In genomic region chr10:89491321-89491720, GRCm38 (mm10) we compare ENCODE assay signal across 20 mouse cellular contexts. TPM values are rescaled to one million over a fixed set of nuclear protein-coding genes. Genes with fewer than 3 reads are reported as not detected.
DNase-seq lines count a peak whose midpoint lies in the region; ATAC-seq and TF ChIP-seq lines count a peak whose summit lies in the region.
"Had no signal": no experiment of that assay in that cellular context is flagged by ENCODE, and none has a peak within 500 bp of the region (broad histone marks: within the 10 kb centered on the region; RNA-seq: fewer than 3 reads in every experiment).

No protein-coding gene starts in this region.

- 5% methylated on average over 3 of the region's 3 CpGs for WGBS in forebrain, embryonic 11.5 days
- WGBS in forebrain, postnatal 0 days = 31% methylated on average over 3 of the region's 3 CpGs
- WGBS in midbrain, embryonic 12.5 days = 13% methylated on average over 3 of the region's 3 CpGs
- 14% methylated on average over 3 of the region's 3 CpGs for WGBS in midbrain, embryonic 16.5 days
- 23% methylated on average over 3 of the region's 3 CpGs for WGBS in embryonic facial prominence, embryonic 10.5 days

- no peak overlapping the region for H3K4me2 ChIP-seq in forebrain, embryonic 11.5 days (ENCODE audit: low read depth, low read length, severe bottlenecking)
- H3K4me2 ChIP-seq in forebrain, postnatal 0 days (ENCODE audit: low read depth) = no peak overlapping the region
- no peak overlapping the region for H3K4me2 ChIP-seq in midbrain, embryonic 12.5 days (replicated peaks)
- no peak overlapping the region for H3K4me2 ChIP-seq in midbrain, embryonic 16.5 days (ENCODE audit: low read length)
- H3K4me2 ChIP-seq: heart, embryonic 13.5 days; limb, embryonic 15.5 days had no signal

- peak; percentile 64 for ATAC-seq in forebrain, embryonic 11.5 days (replicated peaks; ENCODE audit: low FRiP score)
- ATAC-seq in forebrain, postnatal 0 days = no peak
- ATAC-seq in midbrain, embryonic 12.5 days (ENCODE audit: low FRiP score, low read depth) = peak; percentile 64; the same call in 1 of the 2 replicates
- no peak for ATAC-seq in midbrain, embryonic 16.5 days
- ATAC-seq: CD4-positive, CD25-positive, alpha-beta regulatory T cell, adult 4 months; inflammation-experienced regulatory T-cells, adult 6 months; liver, postnatal 0 days had no signal

- H3K9me3 ChIP-seq in forebrain, embryonic 11.5 days (ENCODE audit: control insufficient read depth, low read length) = no peaks in the 10 kb centered on the region
- H3K9me3 ChIP-seq in forebrain, postnatal 0 days (ENCODE audit: low read length) = no peaks in the 10 kb centered on the region
- H3K9me3 ChIP-seq in midbrain, embryonic 12.5 days = no peaks in the 10 kb centered on the region
- H3K9me3 ChIP-seq in midbrain, embryonic 16.5 days (replicated peaks; ENCODE audit: control insufficient read depth, low read length, poor library complexity, severe bottlenecking) = no peaks in the 10 kb centered on the region
- no peaks in the 10 kb centered on the region for H3K9me3 ChIP-seq in embryonic facial prominence, embryonic 10.5 days
- H3K9me3 ChIP-seq: G1E; heart, embryonic 13.5 days; limb, embryonic 15.5 days; megakaryocyte, embryonic 14.5 days had no signal

- no peaks in the 10 kb centered on the region for H3K4me1 ChIP-seq in forebrain, embryonic 11.5 days (replicated peaks; ENCODE audit: control insufficient read depth, insufficient read depth, low read length)
- 0 out of 2 replicates have a peak, but pooled peaks cover 3% of the 10 kb centered on the region for H3K4me1 ChIP-seq in forebrain, postnatal 0 days (ENCODE audit: insufficient read depth)
- 0 out of 2 replicates have a peak, but pooled peaks cover 8% of the 10 kb centered on the region for H3K4me1 ChIP-seq in midbrain, embryonic 12.5 days
- 0 out of 2 replicates have a peak, but pooled peaks cover 2% of the 10 kb centered on the region for H3K4me1 ChIP-seq in midbrain, embryonic 16.5 days (ENCODE audit: control insufficient read depth, insufficient read depth, low read length)
- no peaks in the 10 kb centered on the region for H3K4me1 ChIP-seq in embryonic facial prominence, embryonic 10.5 days
- H3K4me1 ChIP-seq: heart, embryonic 13.5 days; limb, embryonic 15.5 days had no signal

- DNase-seq in forebrain, embryonic 11.5 days (ENCODE audit: low spot score) = no peak
- no peak for DNase-seq in forebrain, postnatal 0 days
- peak; percentile 23 for DNase-seq in embryonic facial prominence, embryonic 10.5 days (ENCODE audit: low spot score)
- peak; percentile 70 for DNase-seq in retina, embryonic 14.5 days (ENCODE audit: low spot score)
- DNase-seq in kidney, postnatal 36 days = no peak
- DNase-seq in left cerebral cortex, adult 8-10 months (ENCODE audit: low spot score in 2 of 2) = no peak
- DNase-seq: adrenal gland, adult 2 months; cerebellum, adult 8-10 months; heart, postnatal 36 days; liver, postnatal 0 days; lung, postnatal 14 days; thymus, postnatal 14 days had no signal

- H3K36me3 ChIP-seq in forebrain, embryonic 11.5 days (ENCODE audit: control insufficient read depth, insufficient read depth, low read length) = no peaks in the 10 kb centered on the region
- H3K36me3 ChIP-seq in forebrain, postnatal 0 days (ENCODE audit: insufficient read depth) = no peaks in the 10 kb centered on the region
- no peaks in the 10 kb centered on the region for H3K36me3 ChIP-seq in midbrain, embryonic 12.5 days
- H3K36me3 ChIP-seq in midbrain, embryonic 16.5 days (ENCODE audit: control insufficient read depth, insufficient read depth, low read length) = no peaks in the 10 kb centered on the region
- no peaks in the 10 kb centered on the region for H3K36me3 ChIP-seq in embryonic facial prominence, embryonic 10.5 days (replicated peaks)
- H3K36me3 ChIP-seq: G1E; heart, embryonic 13.5 days; limb, embryonic 15.5 days had no signal

- no peak overlapping the region for H3K27ac ChIP-seq in forebrain, embryonic 11.5 days (ENCODE audit: low read depth, low read length)
- no peak overlapping the region for H3K27ac ChIP-seq in forebrain, postnatal 0 days (ENCODE audit: low read depth, low read length)
- no peak overlapping the region for H3K27ac ChIP-seq in midbrain, embryonic 12.5 days (replicated peaks)
- no peak overlapping the region for H3K27ac ChIP-seq in midbrain, embryonic 16.5 days (ENCODE audit: low read length)
- no peak overlapping the region for H3K27ac ChIP-seq in embryonic facial prominence, embryonic 10.5 days (replicated peaks)
- H3K27ac ChIP-seq: heart, embryonic 13.5 days; limb, embryonic 15.5 days had no signal

- TF ChIP-seq CTCF in forebrain, postnatal 0 days (IDR thresholded peaks at IDR 0.05; ENCODE audit: low read depth) = no peak

- H3K9ac ChIP-seq in forebrain, embryonic 11.5 days (ENCODE audit: low read length) = no peak overlapping the region
- H3K9ac ChIP-seq in forebrain, postnatal 0 days = no peak overlapping the region
- H3K9ac ChIP-seq in midbrain, embryonic 12.5 days (replicated peaks) = no peak overlapping the region
- no peak overlapping the region for H3K9ac ChIP-seq in midbrain, embryonic 16.5 days (ENCODE audit: low read depth, low read length)
- H3K9ac ChIP-seq: heart, embryonic 13.5 days; limb, embryonic 15.5 days; liver, postnatal 0 days had no signal

- peaks cover 2% of the 10 kb centered on the region; the same call in 1 of the 2 replicates for H3K27me3 ChIP-seq in forebrain, embryonic 11.5 days (ENCODE audit: control insufficient read depth, insufficient read depth, low read length)
- no peaks in the 10 kb centered on the region for H3K27me3 ChIP-seq in forebrain, postnatal 0 days (ENCODE audit: insufficient read depth, low read length)
- H3K27me3 ChIP-seq in midbrain, embryonic 12.5 days = peaks cover 11% of the 10 kb centered on the region; the same call in 1 of the 2 replicates
- H3K27me3 ChIP-seq in midbrain, embryonic 16.5 days (ENCODE audit: control insufficient read depth, insufficient read depth, low read depth, low read length) = no peaks in the 10 kb centered on the region
- H3K27me3 ChIP-seq in embryonic facial prominence, embryonic 10.5 days (replicated peaks; ENCODE audit: low read depth, poor library complexity, severe bottlenecking) = peaks cover 42% of the 10 kb centered on the region
- H3K27me3 ChIP-seq: heart, embryonic 13.5 days; limb, embryonic 15.5 days; megakaryocyte, embryonic 14.5 days had no signal

- no peak overlapping the region for H3K4me3 ChIP-seq in forebrain, embryonic 11.5 days (ENCODE audit: low read depth, low read length)
- H3K4me3 ChIP-seq in forebrain, postnatal 0 days (ENCODE audit: low read depth, low read length) = no peak overlapping the region
- H3K4me3 ChIP-seq in midbrain, embryonic 12.5 days = no peak overlapping the region
- no peak overlapping the region for H3K4me3 ChIP-seq in midbrain, embryonic 16.5 days (ENCODE audit: low read depth, low read length)
- no peak overlapping the region for H3K4me3 ChIP-seq in embryonic facial prominence, embryonic 10.5 days
- H3K4me3 ChIP-seq: heart, embryonic 13.5 days; limb, embryonic 15.5 days; megakaryocyte, embryonic 14.5 days had no signal

RNA-seq across cellular contexts. Expression of gene Nr1h4, which starts 42.1 kb away (rescaled TPM):
- polyA plus RNA-seq in forebrain, embryonic 11.5 days (2014; fragmentation: Nextera tagmentation; extraction: Ambion mirVana) = not detected in 2 replicates
- 0.08 TPM in 1 of 2 replicates, not detected in the other for total RNA-seq in forebrain, postnatal 0 days (2014; rRNA removed)
- 0.11 TPM in 1 of 2 replicates, not detected in the other for polyA plus RNA-seq in forebrain, postnatal 0 days (2015; fragmentation: Nextera tagmentation; extraction: Ambion mirVana)
- not detected in 2 replicates for polyA plus RNA-seq in midbrain, embryonic 12.5 days (2016; fragmentation: Nextera tagmentation; extraction: Ambion mirVana)
- polyA plus RNA-seq in midbrain, embryonic 16.5 days (2015; fragmentation: Nextera tagmentation; extraction: Ambion mirVana) = not detected in 2 replicates
- not detected in 2 replicates for polyA plus RNA-seq in embryonic facial prominence, embryonic 10.5 days (2016; fragmentation: Nextera tagmentation; extraction: Ambion mirVana)
- under 1 TPM in 3 of 4 experiments, not detected in 1; 0.16 to 0.30 (median 0.26) TPM for total RNA-seq in left cerebral cortex, adult 8-10 months (2022)
- total RNA-seq: G1E had no signal
- polyA plus RNA-seq: CD4-positive, CD25-positive, alpha-beta regulatory T cell, adult 4 months; G1E; inflammation-experienced regulatory T-cells, adult 6 months had no signal

RNA-seq across cellular contexts. Expression of gene Gas2l3, which starts 47.6 kb away (rescaled TPM):
- polyA plus RNA-seq in forebrain, embryonic 11.5 days (2014; fragmentation: Nextera tagmentation; extraction: Ambion mirVana) = 12.5 and 12.8 TPM in 2 replicates
- total RNA-seq in forebrain, postnatal 0 days (2014; rRNA removed) = 3.8 and 6.2 TPM in 2 replicates
- 2.2 and 3.0 TPM in 2 replicates for polyA plus RNA-seq in forebrain, postnatal 0 days (2015; fragmentation: Nextera tagmentation; extraction: Ambion mirVana)
- 10.9 and 13.0 TPM in 2 replicates for polyA plus RNA-seq in midbrain, embryonic 12.5 days (2016; fragmentation: Nextera tagmentation; extraction: Ambion mirVana)
- polyA plus RNA-seq in midbrain, embryonic 16.5 days (2015; fragmentation: Nextera tagmentation; extraction: Ambion mirVana) = 2.2 and 4.4 TPM in 2 replicates
- 14.2 and 16.8 TPM in 2 replicates for polyA plus RNA-seq in embryonic facial prominence, embryonic 10.5 days (2016; fragmentation: Nextera tagmentation; extraction: Ambion mirVana)
- 1 to 10 TPM; 2.1 to 5.1 (median 3.7) TPM for total RNA-seq in left cerebral cortex, adult 8-10 months (2022)
- polyA plus RNA-seq: G1E had no signal

Comparison
In these comparisons a context has a peak if more than half of its experiments do, and no peak if none do; other contexts are left out.
1. ATAC-seq: peak in forebrain, embryonic 11.5 days (single experiment) and midbrain, embryonic 12.5 days (single experiment); none in forebrain, postnatal 0 days (single experiment) and midbrain, embryonic 16.5 days (single experiment).
2. DNase-seq: peak in embryonic facial prominence, embryonic 10.5 days (single experiment) and retina, embryonic 14.5 days (single experiment); none in forebrain, embryonic 11.5 days (single experiment), forebrain, postnatal 0 days (single experiment), kidney, postnatal 36 days (0 of 2) and left cerebral cortex, adult 8-10 months (0 of 2).